8 mouse cellular contexts compared by ENCODE assay signal in the genomic region with DNA sequence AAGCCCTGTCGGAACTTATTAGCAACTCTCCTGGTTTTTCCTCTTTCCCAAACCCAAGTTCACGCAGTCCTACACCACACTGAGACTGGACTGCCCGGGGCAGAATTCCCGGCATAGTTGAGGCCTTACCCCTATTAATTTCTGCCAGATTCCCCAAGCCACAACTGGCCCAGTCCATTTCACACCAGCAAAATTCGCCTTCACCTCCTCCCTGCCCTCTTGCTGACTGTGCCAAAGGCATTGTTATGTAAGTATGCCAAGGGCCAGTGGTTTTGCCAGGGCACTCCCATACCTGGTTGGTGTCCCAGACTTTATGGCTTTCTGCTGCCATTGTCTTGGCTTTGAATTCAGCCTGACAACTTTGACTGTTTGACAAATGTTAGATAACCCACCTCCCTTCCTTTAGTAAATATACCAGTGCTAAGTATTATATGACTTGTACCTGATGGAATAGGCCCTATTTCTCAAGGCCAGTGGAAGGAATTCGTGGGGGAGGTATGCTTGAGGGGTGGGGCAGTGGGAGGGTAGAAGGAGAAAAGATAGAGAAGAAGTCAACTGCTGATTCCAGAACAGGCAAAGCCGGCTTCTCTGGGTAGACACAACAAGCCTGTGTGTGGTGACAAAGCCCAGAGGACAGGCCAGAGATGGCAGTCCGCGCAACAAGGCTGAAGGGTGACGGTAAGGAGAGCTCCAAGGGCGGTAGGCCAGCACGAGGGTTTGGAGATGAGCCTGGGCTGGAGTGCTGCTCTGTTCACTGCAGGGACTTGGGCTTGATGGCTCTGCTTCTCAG.
DNase-seq lines count a peak whose midpoint lies in the region; ATAC-seq lines count a peak whose summit lies in the region.

No protein-coding gene starts in this region.

- H3K9me3 ChIP-seq in forebrain, embryonic 10.5 days: no peaks in the 10 kb centered on the region
- H3K9me3 ChIP-seq in forebrain, embryonic 14.5 days (replicated peaks; ENCODE audit: control insufficient read depth, low read length): no peaks in the 10 kb centered on the region
- H3K9me3 ChIP-seq in limb, embryonic 13.5 days: no peaks in the 10 kb centered on the region
- no peaks in the 10 kb centered on the region for H3K9me3 ChIP-seq in hindbrain, embryonic 13.5 days
- H3K9me3 ChIP-seq in midbrain, embryonic 13.5 days: no peaks in the 10 kb centered on the region

- no peaks in the 10 kb centered on the region for H3K27me3 ChIP-seq in forebrain, embryonic 10.5 days (ENCODE audit: poor library complexity, severe bottlenecking)
- no peaks in the 10 kb centered on the region for H3K27me3 ChIP-seq in forebrain, embryonic 14.5 days (replicated peaks; ENCODE audit: control insufficient read depth, insufficient read depth, low read length)
- no peaks in the 10 kb centered on the region for H3K27me3 ChIP-seq in limb, embryonic 13.5 days
- H3K27me3 ChIP-seq in hindbrain, embryonic 13.5 days: no peaks in the 10 kb centered on the region
- H3K27me3 ChIP-seq in midbrain, embryonic 13.5 days: no peaks in the 10 kb centered on the region

- H3K27ac ChIP-seq in forebrain, embryonic 10.5 days: peak overlapping the region; percentile 77
- no peak overlapping the region for H3K27ac ChIP-seq in forebrain, embryonic 14.5 days (ENCODE audit: low read depth, low read length)
- H3K27ac ChIP-seq in limb, embryonic 13.5 days: peak overlapping the region; percentile 63; the same call in 1 of the 2 replicates
- H3K27ac ChIP-seq in hindbrain, embryonic 13.5 days: no peak overlapping the region
- H3K27ac ChIP-seq in midbrain, embryonic 13.5 days: no peak overlapping the region

- DNase-seq in forebrain, embryonic 10.5 days (ENCODE audit: extremely low spot score, low spot score): no peak
- no peak for DNase-seq in forebrain, embryonic 14.5 days (ENCODE audit: low spot score)
- peak; percentile 97 for DNase-seq in 3T3-L1 (ENCODE audit: low read depth, low spot score)
- DNase-seq in fat pad, adult 2 months (ENCODE audit: extremely low read depth, low read depth, low spot score): peak; percentile 92
- no peak for DNase-seq in left cerebral cortex, adult 11 months (ENCODE audit: low spot score)

- no peak overlapping the region for H3K4me3 ChIP-seq in forebrain, embryonic 10.5 days
- no peak overlapping the region for H3K4me3 ChIP-seq in forebrain, embryonic 14.5 days (ENCODE audit: low read depth, low read length)
- H3K4me3 ChIP-seq in limb, embryonic 13.5 days: no peak overlapping the region
- no peak overlapping the region for H3K4me3 ChIP-seq in hindbrain, embryonic 13.5 days
- H3K4me3 ChIP-seq in midbrain, embryonic 13.5 days (replicated peaks): no peak overlapping the region

- H3K36me3 ChIP-seq in forebrain, embryonic 10.5 days (replicated peaks): no peaks in the 10 kb centered on the region
- no peaks in the 10 kb centered on the region for H3K36me3 ChIP-seq in forebrain, embryonic 14.5 days (ENCODE audit: control insufficient read depth, insufficient read depth, low read length)
- H3K36me3 ChIP-seq in limb, embryonic 13.5 days: no peaks in the 10 kb centered on the region
- no peaks in the 10 kb centered on the region for H3K36me3 ChIP-seq in hindbrain, embryonic 13.5 days
- no peaks in the 10 kb centered on the region for H3K36me3 ChIP-seq in midbrain, embryonic 13.5 days

- no peak for ATAC-seq in forebrain, embryonic 14.5 days
- ATAC-seq in limb, embryonic 13.5 days (ENCODE audit: low FRiP score, low read depth): peak; percentile 69; the same call in 1 of the 2 replicates
- no peak for ATAC-seq in hindbrain, embryonic 13.5 days (ENCODE audit: low FRiP score)
- ATAC-seq in midbrain, embryonic 13.5 days: no peak

- H3K4me1 ChIP-seq in forebrain, embryonic 10.5 days: peaks cover 48% of the 10 kb centered on the region
- H3K4me1 ChIP-seq in forebrain, embryonic 14.5 days (ENCODE audit: control insufficient read depth, insufficient read depth, low read length): peaks cover 12% of the 10 kb centered on the region
- H3K4me1 ChIP-seq in limb, embryonic 13.5 days: peaks cover 39% of the 10 kb centered on the region
- peaks cover 39% of the 10 kb centered on the region for H3K4me1 ChIP-seq in hindbrain, embryonic 13.5 days (replicated peaks)
- H3K4me1 ChIP-seq in midbrain, embryonic 13.5 days (replicated peaks): peaks cover 20% of the 10 kb centered on the region

- 72% methylated on average over 12 of the region's 12 CpGs for WGBS in forebrain, embryonic 10.5 days
- WGBS in forebrain, embryonic 14.5 days: 80% methylated on average over 12 of the region's 12 CpGs
- 56% methylated on average over 12 of the region's 12 CpGs for WGBS in limb, embryonic 13.5 days
- WGBS in hindbrain, embryonic 13.5 days: 77% methylated on average over 12 of the region's 12 CpGs
- WGBS in midbrain, embryonic 13.5 days: 82% methylated on average over 12 of the region's 12 CpGs

- H3K4me2 ChIP-seq in forebrain, embryonic 14.5 days (ENCODE audit: low read length): no peak overlapping the region
- peak overlapping the region; percentile 28 for H3K4me2 ChIP-seq in limb, embryonic 13.5 days (replicated peaks)
- no peak overlapping the region for H3K4me2 ChIP-seq in hindbrain, embryonic 13.5 days
- H3K4me2 ChIP-seq in midbrain, embryonic 13.5 days (replicated peaks): no peak overlapping the region

- no peak overlapping the region for H3K9ac ChIP-seq in forebrain, embryonic 14.5 days (ENCODE audit: low read length)
- no peak overlapping the region for H3K9ac ChIP-seq in limb, embryonic 13.5 days
- H3K9ac ChIP-seq in hindbrain, embryonic 13.5 days: no peak overlapping the region
- H3K9ac ChIP-seq in midbrain, embryonic 13.5 days (replicated peaks): no peak overlapping the region

Comparison
In these comparisons a context has a peak if more than half of its experiments do, and no peak if none do; other contexts are left out.
1. H3K27ac ChIP-seq: peak in forebrain, embryonic 10.5 days (single experiment) and limb, embryonic 13.5 days (single experiment); none in forebrain, embryonic 14.5 days (single experiment), hindbrain, embryonic 13.5 days (single experiment) and midbrain, embryonic 13.5 days (single experiment).
2. DNase-seq: peak in 3T3-L1 (single experiment) and fat pad, adult 2 months (single experiment); none in forebrain, embryonic 10.5 days (single experiment), forebrain, embryonic 14.5 days (single experiment) and left cerebral cortex, adult 11 months (single experiment).